Mouse (Mus musculus) hindbrain, embryonic 13.5 days (tissue): Measurements from ENCODE around the gene Ctsa. TPM values are rescaled to one million over a fixed set of nuclear protein-coding genes. Genes with fewer than 3 reads are reported as not detected.
"Not testable (repeated sequence)": the region's sequence is repeated elsewhere in the genome, so short reads cannot be mapped to it uniquely, and the experiment has no call there.

ENCODE experiments used
- ATAC-seq: fragments of 200-750 bp; cut with Nextera tagmentation; 2 replicates; pipeline ENCODE4 v1.8.0; 2017; ENCODE audit warnings: moderate TSS enrichment; ENCODE audit not compliant: low FRiP score
- H3K27ac ChIP-seq: fragments of 300-500 bp; sonication (generic); 2 replicates; pipeline ENCODE4 v1.5.1; 2015; ENCODE audit warnings: inconsistent platforms, mild to moderate bottlenecking, moderate library complexity
- H3K27me3 ChIP-seq: fragments of 300-500 bp; sonication (generic); 2 replicates; pipeline ENCODE4 v1.6.1; 2015; ENCODE audit warnings: mild to moderate bottlenecking, inconsistent platforms
- H3K36me3 ChIP-seq: fragments of 300-500 bp; sonication (generic); 2 replicates; pipeline ENCODE4 v1.6.1; 2015; ENCODE audit warnings: mild to moderate bottlenecking, inconsistent platforms
- H3K4me1 ChIP-seq: fragments of 300-500 bp; sonication (generic); replicated peaks from 2 replicates; pipeline ENCODE4 v1.6.1; 2015; ENCODE audit warnings: inconsistent platforms
- H3K4me2 ChIP-seq: fragments of 300-500 bp; sonication (generic); 2 replicates; pipeline ENCODE4 v1.6.1; 2015; ENCODE audit warnings: inconsistent platforms, mild to moderate bottlenecking, moderate library complexity
- H3K4me3 ChIP-seq: fragments of 300-500 bp; sonication (generic); 2 replicates; pipeline ENCODE4 v1.5.1; 2015; ENCODE audit warnings: mild to moderate bottlenecking, inconsistent platforms
- H3K9ac ChIP-seq: fragments of 300-500 bp; sonication (generic); 2 replicates; pipeline ENCODE4 v1.6.1; 2015; ENCODE audit warnings: mild to moderate bottlenecking, inconsistent platforms
- H3K9me3 ChIP-seq: fragments of 300-500 bp; sonication (generic); 2 replicates; pipeline ENCODE4 v1.6.1; 2016; ENCODE audit warnings: inconsistent platforms
- WGBS: fragments of 180-500 bp; shearing (Covaris S2); methylation state at CpG from one replicate; pipeline ENCODE4 v1.1.7; 2015; 5-methylcytosine and 5-hydroxymethylcytosine counted together
- polyA plus RNA-seq: library from polyadenylated mRNA; unstranded; fragments of >200 nt; fragmentation: Nextera tagmentation; extraction: Ambion mirVana; gene quantifications from 2 replicates; pipeline ENCODE4 v1.2.1, GENCODE M21; 2015

Gene Ctsa
- polyA plus RNA-seq, 1 experiment from 2014 or later = 109 TPM

DNA sequence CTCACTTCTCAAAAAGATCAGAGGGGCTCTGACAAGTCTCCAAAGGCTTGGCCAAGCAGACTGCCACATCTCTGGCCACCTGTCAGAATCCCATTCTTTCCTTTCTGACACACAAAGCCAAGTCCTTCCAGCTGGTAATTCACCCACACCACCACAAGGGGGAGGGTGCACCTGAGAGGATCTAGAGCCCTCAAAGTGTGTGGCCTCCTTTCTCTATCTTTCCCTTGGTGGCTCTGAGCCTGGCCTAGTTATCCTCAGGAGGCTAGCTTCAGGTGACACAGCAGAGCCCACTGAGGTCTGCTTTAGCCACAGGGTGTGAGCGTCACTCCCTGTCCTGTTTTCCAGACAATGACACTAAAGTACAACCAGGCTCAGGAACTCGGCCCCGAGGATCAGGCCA, 39.4 kb upstream of the Ctsa start:
- H3K4me2 ChIP-seq = no peak overlapping the region
- no peak overlapping the region for H3K4me3 ChIP-seq
- H3K27me3 ChIP-seq = no peaks in the 10 kb centered on the region
- ATAC-seq = no peak
- H3K36me3 ChIP-seq = peaks cover 75% of the 10 kb centered on the region
- H3K4me1 ChIP-seq = peaks cover 4% of the 10 kb centered on the region; the same call in 1 of the 2 replicates
- H3K9me3 ChIP-seq = no peaks in the 10 kb centered on the region
- H3K9ac ChIP-seq = no peak overlapping the region
- 86% methylated on average over 3 of the region's 3 CpGs for WGBS
- no peak overlapping the region for H3K27ac ChIP-seq

DNA sequence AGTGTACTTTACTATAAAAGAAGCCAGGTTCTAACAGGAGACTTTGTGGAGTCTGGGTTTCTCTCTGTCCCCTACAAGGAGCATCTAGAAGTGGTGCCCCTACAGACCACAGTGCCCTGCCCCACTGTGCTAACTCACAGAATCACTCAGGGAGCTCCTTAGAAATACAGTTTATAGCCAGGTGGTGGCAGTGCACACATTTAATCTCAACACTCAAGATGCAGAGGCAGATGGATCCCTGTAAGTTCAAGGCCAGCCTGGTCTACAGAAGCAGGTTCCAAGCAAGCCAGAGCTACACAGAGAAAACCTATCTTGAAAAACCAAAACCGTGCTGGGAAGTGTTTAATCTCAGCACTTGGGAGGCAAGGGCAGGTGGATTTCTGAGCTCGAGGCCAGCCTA, 38.9 kb upstream of the Ctsa start:
- Histone ChIP-seq H3K36me3 (peaks cover 79% of the 10 kb centered on the region), H3K4me3 (no peak overlapping the region), H3K27ac (no peak overlapping the region), H3K4me1 (no peaks in the 10 kb centered on the region), H3K9ac (no peak overlapping the region), H3K9me3 (no peaks in the 10 kb centered on the region), H3K27me3 (no peaks in the 10 kb centered on the region), H3K4me2 (no peak overlapping the region)
- WGBS = 93% methylated on average over 2 of the region's 2 CpGs
- ATAC-seq = no peak

DNA sequence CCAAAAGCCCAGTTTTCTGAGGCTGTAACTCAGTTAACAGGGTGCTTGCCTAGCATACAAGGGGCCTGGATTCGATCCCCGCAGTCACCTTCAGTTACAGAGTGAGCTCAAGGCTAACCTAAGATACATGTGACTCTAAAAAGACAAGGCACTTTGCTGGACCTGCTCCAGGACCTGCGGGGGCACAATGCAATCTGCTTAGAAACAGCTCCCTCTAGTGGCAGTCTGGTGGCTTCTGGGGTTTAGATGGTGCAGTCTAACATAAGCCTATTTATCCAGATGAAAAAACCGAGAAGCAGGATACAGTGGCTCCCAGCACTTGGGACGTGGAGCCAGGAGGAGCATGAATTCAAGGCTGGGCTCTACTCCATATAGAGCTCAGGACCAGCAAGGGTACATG, 38.4 kb upstream of the Ctsa start:
- H3K4me3 ChIP-seq = no peak overlapping the region
- H3K36me3 ChIP-seq = peaks cover 82% of the 10 kb centered on the region
- 36% methylated on average over 5 of the region's 5 CpGs for WGBS
- H3K4me1 ChIP-seq = no peaks in the 10 kb centered on the region
- H3K27me3 ChIP-seq = no peaks in the 10 kb centered on the region
- H3K9ac ChIP-seq = no peak overlapping the region
- H3K27ac ChIP-seq = no peak overlapping the region
- peak; percentile 64; the same call in 1 of the 2 replicates for ATAC-seq
- H3K4me2 ChIP-seq = no peak overlapping the region
- no peaks in the 10 kb centered on the region for H3K9me3 ChIP-seq

DNA sequence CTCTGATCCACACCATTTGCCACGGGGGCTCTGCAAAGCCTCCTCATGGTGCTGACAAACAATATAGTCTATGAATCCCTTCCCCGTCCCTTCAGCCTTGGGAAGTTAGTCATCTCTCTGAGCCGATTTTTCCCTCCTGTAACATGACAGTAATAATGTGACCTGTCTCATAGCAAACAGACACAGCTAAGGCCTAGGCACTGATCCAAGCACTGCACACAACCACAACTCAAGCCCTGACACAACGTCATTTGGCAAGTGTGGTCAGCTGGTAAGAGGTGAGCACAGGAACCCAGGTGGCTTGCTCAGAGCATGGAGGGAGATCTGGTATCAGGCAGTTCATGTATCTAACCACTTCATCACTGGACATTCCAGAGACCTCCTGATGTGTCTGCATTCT, 36.8 kb upstream of the Ctsa start:
- 87% methylated on average over 4 of the region's 4 CpGs for WGBS

DNA sequence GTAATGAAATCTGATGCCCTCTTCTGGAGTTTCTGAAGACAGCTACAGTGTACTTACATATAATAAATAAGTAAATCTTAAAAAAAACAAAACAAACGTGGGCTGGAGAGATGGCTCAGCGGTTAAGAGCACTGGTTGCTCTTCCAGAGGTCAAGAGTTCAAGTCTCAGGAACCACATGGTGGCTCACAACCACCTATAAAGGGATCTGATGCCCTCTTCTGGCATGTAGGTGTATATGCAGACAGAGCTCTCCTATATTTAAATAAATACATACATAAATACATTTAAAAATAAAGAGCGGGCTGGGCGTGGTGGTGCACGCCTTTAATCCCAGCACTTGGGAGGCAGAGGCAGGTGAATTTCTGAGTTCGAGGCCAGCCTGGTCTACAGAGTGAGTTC, 34.1 kb upstream of the Ctsa start:
- peaks cover 78% of the 10 kb centered on the region for H3K36me3 ChIP-seq
- H3K27me3 ChIP-seq, H3K9me3 ChIP-seq, H3K4me2 ChIP-seq, H3K4me3 ChIP-seq, H3K27ac ChIP-seq, ATAC-seq, H3K9ac ChIP-seq: not testable (repeated sequence)
- H3K4me1 ChIP-seq = peaks cover 16% of the 10 kb centered on the region
- 84% methylated on average over 6 of the region's 6 CpGs for WGBS

More for the DNA sequence above, 36.8 kb upstream of the Ctsa start:
- Histone ChIP-seq H3K9me3 (no peaks in the 10 kb centered on the region), H3K27me3 (no peaks in the 10 kb centered on the region), H3K9ac (no peak overlapping the region), H3K27ac (no peak overlapping the region), H3K4me2 (no peak overlapping the region), H3K36me3 (peaks cover 91% of the 10 kb centered on the region), H3K4me3 (no peak overlapping the region), H3K4me1 (no peaks in the 10 kb centered on the region)
- no peak for ATAC-seq

DNA sequence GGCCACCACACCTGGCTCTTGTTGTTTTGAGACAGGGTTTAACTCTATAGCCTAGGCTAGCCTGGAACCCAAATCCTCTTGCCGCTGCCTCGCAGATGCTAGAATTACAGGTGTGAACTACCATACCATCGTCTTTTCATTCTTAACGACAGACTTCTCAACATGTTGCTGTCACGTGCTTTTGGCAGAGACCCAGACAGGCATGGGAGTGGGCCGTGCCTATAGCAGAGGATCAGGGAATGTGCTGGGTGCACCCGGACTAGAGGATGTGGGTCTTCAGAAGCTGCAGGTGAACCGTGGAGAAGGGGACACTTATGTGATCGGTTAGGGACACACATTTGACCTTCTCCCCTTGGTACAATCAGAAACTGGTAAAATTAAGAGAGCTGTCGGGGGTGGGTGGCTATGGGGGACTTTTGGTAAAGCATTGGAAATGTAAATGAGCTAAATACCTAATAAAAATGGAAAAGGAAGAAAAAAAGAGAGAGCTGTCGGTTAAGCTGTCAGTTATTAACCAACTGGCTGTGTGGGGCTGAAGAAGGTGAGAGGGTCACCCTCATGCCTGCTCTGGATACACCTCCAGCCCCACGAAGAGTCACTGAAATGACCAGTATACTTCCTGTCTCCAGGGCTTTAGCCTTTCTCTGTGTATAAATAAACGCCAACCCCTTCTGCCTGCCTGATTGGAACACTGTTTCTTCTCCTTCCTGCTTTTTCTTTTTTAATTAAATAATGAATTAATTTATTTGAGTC, 32.2 kb upstream of the Ctsa start:
- Histone ChIP-seq H3K4me3 (no peak overlapping the region), H3K36me3 (peaks cover 63% of the 10 kb centered on the region), H3K4me2 (no peak overlapping the region), H3K4me1 (peaks cover 24% of the 10 kb centered on the region), H3K9me3 (no peaks in the 10 kb centered on the region), H3K27ac (no peak overlapping the region), H3K9ac (no peak overlapping the region), H3K27me3 (no peaks in the 10 kb centered on the region)
- WGBS = 90% methylated on average over 13 of the region's 13 CpGs
- ATAC-seq = no peak

DNA sequence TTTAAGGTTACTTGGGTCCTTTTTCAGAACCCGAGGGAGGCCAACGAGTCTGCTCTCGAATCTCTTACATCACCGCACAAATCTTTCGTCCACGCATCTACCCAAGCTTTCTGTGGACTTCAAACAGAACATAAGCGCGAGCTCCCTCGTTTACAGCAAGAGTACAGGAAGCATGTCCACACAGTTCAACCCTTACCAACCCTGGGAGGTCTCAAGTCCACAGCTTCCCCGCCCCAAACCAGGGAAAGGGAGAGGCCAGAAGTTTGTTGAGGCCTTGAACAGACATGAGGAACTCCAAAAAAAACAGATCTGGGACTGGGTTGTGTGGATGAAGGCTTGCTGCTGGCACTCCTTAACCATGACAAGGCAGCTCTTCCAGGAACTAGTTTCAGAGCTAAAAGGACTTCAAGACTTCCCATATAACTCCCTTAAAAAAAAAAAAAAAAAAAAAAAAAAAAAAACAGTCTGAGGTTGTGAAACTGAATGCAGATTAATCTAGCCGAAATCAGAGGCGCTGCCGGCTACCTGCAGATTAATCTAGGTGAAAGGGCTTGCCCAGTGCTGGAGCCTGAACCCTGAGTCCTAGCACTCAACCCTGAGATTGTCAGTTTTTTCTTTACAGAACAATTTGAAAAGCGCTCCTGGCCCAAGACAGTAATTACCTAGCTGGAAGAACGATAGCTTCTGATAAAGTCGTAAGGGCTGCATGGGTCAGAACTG, 29.3 kb upstream of the Ctsa start:
- H3K36me3 ChIP-seq = peaks cover 36% of the 10 kb centered on the region
- no peaks in the 10 kb centered on the region for H3K27me3 ChIP-seq
- 93% methylated on average over 16 of the region's 16 CpGs for WGBS
- H3K27ac ChIP-seq = no peak overlapping the region
- peak overlapping the region; percentile 70 for H3K4me2 ChIP-seq
- peaks cover 49% of the 10 kb centered on the region for H3K4me1 ChIP-seq
- peak overlapping the region; percentile 84 for H3K4me3 ChIP-seq
- H3K9ac ChIP-seq = peak overlapping the region; percentile 84
- no peaks in the 10 kb centered on the region for H3K9me3 ChIP-seq
- ATAC-seq = no peak

DNA sequence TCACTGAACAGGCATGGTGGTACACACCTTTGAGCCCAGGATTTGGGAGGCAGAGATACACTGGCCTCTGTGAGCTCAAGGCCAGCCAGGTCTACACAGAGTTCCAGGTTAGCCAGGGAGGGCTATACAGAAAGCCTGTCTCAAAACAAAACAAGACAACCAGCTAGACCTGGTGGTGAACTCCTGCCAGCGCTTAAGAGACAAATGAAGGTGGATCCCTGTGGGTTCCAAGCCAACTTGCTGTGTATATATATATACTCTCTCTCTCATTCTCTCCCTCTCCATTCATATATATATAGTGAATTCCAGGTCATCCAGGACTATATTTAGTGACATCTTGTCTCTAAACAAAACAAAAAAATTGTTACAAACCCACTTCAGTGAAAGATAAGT, 28.8 kb upstream of the Ctsa start:
- Histone ChIP-seq H3K4me3 (peak overlapping the region; percentile 84), H3K27me3 (no peaks in the 10 kb centered on the region), H3K36me3 (peaks cover 37% of the 10 kb centered on the region), H3K9me3 (no peaks in the 10 kb centered on the region), H3K27ac (peak overlapping the region; percentile 86), H3K9ac (peak overlapping the region; percentile 84), H3K4me1 (peaks cover 49% of the 10 kb centered on the region), H3K4me2 (peak overlapping the region; percentile 70)
- 44% methylated on average over 1 of the region's 1 CpGs for WGBS
- ATAC-seq = no peak

DNA sequence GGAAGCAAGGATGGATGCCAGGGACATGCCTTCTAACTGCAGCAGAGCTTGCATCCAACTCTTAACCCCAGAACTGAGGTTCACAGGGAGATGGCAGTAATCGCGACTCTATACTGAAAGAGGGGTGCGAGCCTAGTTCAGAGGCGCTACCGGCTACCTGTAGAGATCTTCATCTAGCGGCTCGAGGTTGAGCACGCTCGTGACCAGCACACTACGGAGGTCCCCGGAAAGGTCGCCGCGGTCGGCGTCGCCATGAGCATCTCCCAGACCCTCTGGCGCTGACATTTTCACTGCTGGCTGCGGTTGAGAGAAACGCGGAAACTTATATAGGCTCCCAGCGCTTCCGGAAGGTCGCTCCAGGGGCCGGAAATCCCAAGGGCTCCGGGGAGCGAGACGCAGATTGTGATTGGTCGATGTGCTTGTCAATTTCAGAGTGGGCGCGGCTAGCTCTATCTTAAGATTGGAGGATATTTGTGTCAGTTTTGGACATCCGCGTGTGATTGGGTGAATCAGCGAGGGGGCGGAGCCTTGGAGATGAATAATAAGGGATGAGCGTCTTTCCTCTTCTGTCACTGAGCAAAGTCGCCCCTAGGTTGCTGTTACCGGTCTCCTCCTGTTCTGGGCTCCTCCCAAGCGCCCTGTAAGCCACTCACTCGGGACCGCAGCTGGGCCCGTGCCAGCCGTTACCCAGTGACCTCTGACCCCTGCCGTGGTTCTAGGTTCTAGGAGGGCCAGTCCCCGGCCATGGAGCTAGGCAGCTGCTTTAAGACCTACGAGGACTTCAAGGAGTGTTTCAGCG, 27.9 kb upstream of the Ctsa start, which contains the start of the genes Acot8 and Zswim3:
Acot8 (minus strand) TSS at position 350 of the 799 bp plus-strand sequence.
Zswim3 (plus strand) TSS at position 566 of the 799 bp plus-strand sequence.
- Histone ChIP-seq H3K9me3 (no peaks in the 10 kb centered on the region), H3K4me3 (peak within 1 kb of the TSS; percentile 84), H3K36me3 (peaks cover 37% of the 10 kb centered on the region), H3K27me3 (no peaks in the 10 kb centered on the region), H3K27ac (peak within 1 kb of the TSS; percentile 93), H3K4me1 (peaks cover 49% of the 10 kb centered on the region), H3K9ac (peak within 1 kb of the TSS; percentile 85), H3K4me2 (peak within 1 kb of the TSS; percentile 70)
- under 1% methylated on average over 46 of the region's 47 CpGs for WGBS
- peak; percentile 96 for ATAC-seq

DNA sequence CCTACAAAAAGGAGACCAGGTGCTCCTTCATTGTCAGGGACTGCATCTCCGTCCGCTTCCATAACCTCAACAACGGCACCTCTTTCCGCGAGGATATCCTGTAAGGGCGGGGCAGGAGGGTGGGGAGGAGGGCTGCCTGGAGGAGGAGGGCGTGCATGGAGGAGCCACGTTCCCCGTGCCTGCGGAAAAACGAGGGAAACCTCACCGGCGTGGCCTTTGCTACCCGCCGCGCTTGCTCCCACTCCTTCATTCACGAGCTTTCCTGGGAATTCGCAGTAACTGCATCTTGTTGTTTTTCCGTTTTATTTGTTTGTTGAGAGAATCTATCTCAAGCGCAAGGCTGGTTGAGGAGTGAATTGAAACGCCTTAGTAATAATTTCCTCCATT, 27.3 kb upstream of the Ctsa start:
- 1% methylated on average over 21 of the region's 21 CpGs for WGBS
- H3K9ac ChIP-seq = peak overlapping the region; percentile 85
- no peak for ATAC-seq

DNA sequence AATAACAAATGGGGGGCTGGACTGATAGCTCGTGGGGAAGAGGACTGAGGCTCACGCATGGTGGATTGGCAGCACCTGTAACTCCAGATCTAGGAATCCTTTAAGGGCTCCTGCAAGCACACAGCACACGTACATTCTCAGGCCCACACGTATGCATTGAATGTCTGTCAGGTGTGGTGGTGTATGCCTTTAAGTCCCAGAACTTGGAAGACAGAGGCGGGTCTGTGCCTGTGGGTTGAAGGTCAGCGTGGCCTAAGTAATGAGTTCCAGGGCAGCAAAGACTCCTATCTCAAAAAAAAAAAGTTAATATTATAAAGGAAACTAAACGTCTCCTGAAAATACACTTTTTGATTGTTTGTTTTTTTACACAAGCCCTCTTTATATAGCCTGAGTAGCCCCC, 26.1 kb upstream of the Ctsa start:
- 86% methylated on average over 7 of the region's 7 CpGs for WGBS
- peaks cover 49% of the 10 kb centered on the region for H3K4me1 ChIP-seq
- ATAC-seq = no peak
- H3K9ac ChIP-seq = no peak overlapping the region
- no peaks in the 10 kb centered on the region for H3K9me3 ChIP-seq
- H3K4me3 ChIP-seq = peak overlapping the region; percentile 84; the same call in 1 of the 2 replicates
- no peaks in the 10 kb centered on the region for H3K27me3 ChIP-seq
- peaks cover 25% of the 10 kb centered on the region for H3K36me3 ChIP-seq
- H3K4me2 ChIP-seq = peak overlapping the region; percentile 66
- H3K27ac ChIP-seq = no peak overlapping the region

More for the DNA sequence above, 27.3 kb upstream of the Ctsa start:
- peak overlapping the region; percentile 66 for H3K4me2 ChIP-seq
- H3K36me3 ChIP-seq = peaks cover 38% of the 10 kb centered on the region
- no peaks in the 10 kb centered on the region for H3K27me3 ChIP-seq
- peak overlapping the region; percentile 84 for H3K4me3 ChIP-seq
- H3K27ac ChIP-seq = peak overlapping the region; percentile 93
- no peaks in the 10 kb centered on the region for H3K9me3 ChIP-seq
- peaks cover 49% of the 10 kb centered on the region for H3K4me1 ChIP-seq

DNA sequence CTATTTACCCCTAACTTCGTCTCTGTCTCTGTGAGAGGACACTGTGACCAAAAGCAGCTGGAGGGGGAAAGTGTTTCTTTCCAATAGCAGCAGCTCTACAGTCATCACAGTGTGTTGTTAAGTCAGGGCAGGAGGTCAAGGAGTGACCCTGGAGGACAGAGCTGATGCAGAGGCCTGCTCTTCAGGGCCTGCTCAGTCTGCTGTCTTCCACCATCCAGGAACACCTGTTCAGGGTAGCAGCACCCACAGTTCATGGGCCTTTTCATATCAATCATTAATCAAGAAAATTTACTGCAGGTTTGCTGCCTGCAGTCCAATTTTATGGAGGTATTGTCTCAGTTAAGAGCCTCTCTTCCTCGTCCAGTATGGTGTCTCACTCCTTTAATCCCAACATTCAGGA, 19.1 kb upstream of the Ctsa start:
- Histone ChIP-seq H3K4me2 (no peak overlapping the region), H3K9me3 (no peaks in the 10 kb centered on the region), H3K27me3 (no peaks in the 10 kb centered on the region), H3K4me1 (no peaks in the 10 kb centered on the region), H3K9ac (no peak overlapping the region; the same call in 1 of the 2 replicates), H3K27ac (no peak overlapping the region), H3K36me3 (peaks cover 39% of the 10 kb centered on the region), H3K4me3 (no peak overlapping the region)
- no peak for ATAC-seq
- WGBS = 76% methylated on average over 2 of the region's 2 CpGs
